Mouse (Mus musculus) stomach, embryonic 14.5 days (tissue): ENCODE measurements around the gene Sipa1l1. TPM values are rescaled to one million over a fixed set of nuclear protein-coding genes. Genes with fewer than 3 reads are reported as not detected.

Source experiments
- ATAC-seq: fragments of 200-750 bp; cut with Nextera tagmentation; 2 replicates; pipeline ENCODE4 v1.8.0; 2017; ENCODE audit warnings: low read depth, moderate TSS enrichment; ENCODE audit not compliant: insufficient number of reproducible peaks, insufficient read depth, low FRiP score
- H3K27ac ChIP-seq: fragments of 300-500 bp; sonication (generic); 2 replicates; pipeline ENCODE4 v1.5.1; 2014; ENCODE audit warnings: mild to moderate bottlenecking, low read length, moderate library complexity, mixed read lengths
- H3K27me3 ChIP-seq: fragments of 300-500 bp; sonication (generic); 2 replicates; pipeline ENCODE4 v1.6.1; 2014; ENCODE audit warnings: low read length, control low read depth, mixed read lengths; ENCODE audit not compliant: control insufficient read depth, insufficient read depth
- H3K36me3 ChIP-seq: fragments of 300-500 bp; sonication (generic); 2 replicates; pipeline ENCODE4 v1.6.1; 2014; ENCODE audit warnings: mild to moderate bottlenecking, control low read depth, low read length, moderate library complexity, mixed read lengths; ENCODE audit not compliant: control insufficient read depth, insufficient read depth
- H3K4me1 ChIP-seq: fragments of 300-500 bp; sonication (generic); 2 replicates; pipeline ENCODE4 v1.6.1; 2014; ENCODE audit warnings: low read length, control low read depth, mixed read lengths; ENCODE audit not compliant: control insufficient read depth, insufficient read depth
- H3K4me2 ChIP-seq: fragments of 300-500 bp; sonication (generic); replicated peaks from 2 replicates; pipeline ENCODE4 v1.6.1; 2014; ENCODE audit warnings: low read depth, low read length, control low read depth
- H3K4me3 ChIP-seq: fragments of 300-500 bp; sonication (generic); 2 replicates; pipeline ENCODE4 v1.5.1; 2014; ENCODE audit warnings: low read depth, low read length, control low read depth
- H3K9ac ChIP-seq: fragments of 300-500 bp; sonication (generic); replicated peaks from 2 replicates; pipeline ENCODE4 v1.6.1; 2014; ENCODE audit warnings: low read depth, mild to moderate bottlenecking, control low read depth, low read length, moderate library complexity, mixed read lengths
- H3K9me3 ChIP-seq: fragments of 300-500 bp; sonication (generic); 2 replicates; pipeline ENCODE4 v1.6.1; 2016; ENCODE audit warnings: low read depth, low read length, control low read depth; ENCODE audit not compliant: control insufficient read depth
- WGBS: fragments of 180-500 bp; shearing (Covaris S2); extraction: QIAGEN DNeasy Blood & Tissue Kit; methylation state at CpG from one replicate; pipeline ENCODE4 v1.1.7; 2014; 5-methylcytosine and 5-hydroxymethylcytosine counted together
- polyA plus RNA-seq: library from polyadenylated mRNA; unstranded; fragments of >200 nt; fragmentation: Nextera tagmentation; extraction: Ambion mirVana; gene quantifications from 2 replicates; pipeline ENCODE4 v1.2.1, GENCODE M21; 2014

Gene Sipa1l1
- polyA plus RNA-seq, 1 experiment from 2014 or later: 44.0 TPM

- no peaks in the 10 kb centered on the region for H3K36me3 ChIP-seq
- no peak overlapping the region for H3K4me2 ChIP-seq
- peaks cover 10% of the 10 kb centered on the region for H3K4me1 ChIP-seq
- peak overlapping the region; percentile 7; the same call in 1 of the 2 replicates for H3K27ac ChIP-seq
- H3K4me3 ChIP-seq: no peak overlapping the region
- H3K9me3 ChIP-seq: no peaks in the 10 kb centered on the region
- H3K27me3 ChIP-seq: no peaks in the 10 kb centered on the region
- no peak overlapping the region for H3K9ac ChIP-seq
- WGBS: 12% methylated on average over 1 of the region's 1 CpGs
- ATAC-seq: no peak
Observed at GRCm38 (mm10) chr12:82335095-82335494, 166.0 kb downstream of the Sipa1l1 start.

GRCm38 (mm10) chr12:82338550-82338949, 169.4 kb downstream of the Sipa1l1 start:
- Histone ChIP-seq H3K4me2 (no peak overlapping the region), H3K4me3 (no peak overlapping the region), H3K4me1 (peaks cover 13% of the 10 kb centered on the region), H3K9me3 (no peaks in the 10 kb centered on the region), H3K27ac (peak overlapping the region; percentile 2; the same call in 1 of the 2 replicates), H3K9ac (no peak overlapping the region), H3K36me3 (no peaks in the 10 kb centered on the region), H3K27me3 (no peaks in the 10 kb centered on the region)
- 68% methylated on average over 4 of the region's 4 CpGs for WGBS
- ATAC-seq: no peak

DNA sequence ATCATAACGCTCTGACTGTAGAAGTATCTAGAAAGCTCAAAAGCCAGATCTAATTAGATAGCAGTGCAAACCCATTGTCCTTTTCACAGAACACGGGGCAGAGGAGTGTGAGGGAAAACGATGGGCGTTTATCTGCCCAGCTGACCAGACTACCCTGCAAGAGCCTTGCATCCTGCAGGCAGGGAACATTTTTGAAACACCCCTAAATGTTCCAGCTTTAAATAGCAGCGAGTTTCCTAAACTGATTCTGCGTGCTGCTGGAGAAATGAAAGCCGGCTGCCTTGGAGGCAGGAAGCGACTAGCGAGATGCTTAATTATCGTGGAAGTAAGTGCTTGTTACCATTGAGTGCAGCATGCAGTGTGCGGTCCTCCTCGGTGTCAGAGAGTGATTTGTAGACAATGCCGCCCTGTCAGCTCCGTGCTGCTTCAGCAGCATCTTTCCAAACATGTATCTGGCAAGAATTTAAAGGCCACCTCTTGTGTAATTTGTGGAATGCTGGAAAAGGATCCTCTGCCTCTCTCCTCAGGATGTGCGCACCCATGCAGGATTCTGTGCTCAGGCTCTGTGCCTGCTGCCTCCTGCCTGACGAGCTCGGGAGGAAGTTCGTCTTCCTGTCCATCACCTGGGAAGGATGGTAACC, 170.2 kb downstream of the Sipa1l1 start:
- Histone ChIP-seq H3K27ac (peak overlapping the region; percentile 2; the same call in 1 of the 2 replicates), H3K36me3 (no peaks in the 10 kb centered on the region), H3K4me1 (peaks cover 13% of the 10 kb centered on the region), H3K9ac (no peak overlapping the region; the same call in 1 of the 2 replicates), H3K4me3 (peak overlapping the region; percentile 5; the same call in 1 of the 2 replicates), H3K27me3 (no peaks in the 10 kb centered on the region), H3K9me3 (no peaks in the 10 kb centered on the region), H3K4me2 (peak overlapping the region; percentile 25)
- 27% methylated on average over 18 of the region's 18 CpGs for WGBS
- ATAC-seq: no peak

DNA sequence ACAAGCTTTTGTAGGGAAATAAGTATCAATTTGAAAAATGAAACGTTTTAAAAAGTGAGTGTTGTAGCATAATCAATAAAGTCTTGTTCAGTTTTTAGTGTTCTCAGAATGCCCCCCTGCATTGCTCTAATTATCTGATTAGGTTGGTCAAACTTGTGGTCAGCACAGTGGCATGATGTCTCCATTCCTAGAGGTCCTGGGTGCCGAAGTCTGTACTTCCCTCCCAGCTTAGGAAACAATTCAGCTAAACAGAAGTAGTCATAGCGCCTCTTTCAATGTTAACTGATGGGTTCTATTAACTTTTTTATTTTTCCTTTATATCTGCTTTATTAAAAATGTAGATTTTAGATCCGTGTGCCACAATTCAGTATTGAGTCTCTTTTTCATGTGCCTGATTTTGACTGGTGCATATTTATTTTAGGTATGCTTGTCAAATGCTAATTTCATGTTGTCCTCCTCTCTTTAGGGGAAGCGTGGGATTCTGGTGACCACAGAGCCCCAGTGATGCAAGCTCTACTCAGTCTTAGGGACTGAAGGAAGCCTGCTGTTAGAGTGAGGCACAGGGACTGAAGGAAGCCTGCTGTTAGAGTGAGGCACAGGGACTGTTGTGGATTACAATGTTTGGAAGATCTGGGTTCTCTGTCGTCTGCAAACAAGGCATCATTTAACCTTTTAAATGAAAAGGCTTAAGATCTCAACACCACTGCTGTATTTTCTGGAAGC, 171.2 kb downstream of the Sipa1l1 start:
- no peak for ATAC-seq
- no peaks in the 10 kb centered on the region for H3K27me3 ChIP-seq
- H3K4me1 ChIP-seq: peaks cover 13% of the 10 kb centered on the region
- WGBS: 67% methylated on average over 6 of the region's 6 CpGs
- no peak overlapping the region for H3K4me3 ChIP-seq
- peak overlapping the region; percentile 25; the same call in 1 of the 2 replicates for H3K4me2 ChIP-seq
- H3K27ac ChIP-seq: no peak overlapping the region; the same call in 1 of the 2 replicates
- no peak overlapping the region for H3K9ac ChIP-seq
- no peaks in the 10 kb centered on the region for H3K9me3 ChIP-seq
- H3K36me3 ChIP-seq: no peaks in the 10 kb centered on the region

- Histone ChIP-seq H3K4me1 (peaks cover 13% of the 10 kb centered on the region), H3K36me3 (no peaks in the 10 kb centered on the region), H3K9ac (no peak overlapping the region), H3K27ac (no peak overlapping the region), H3K4me2 (no peak overlapping the region), H3K9me3 (no peaks in the 10 kb centered on the region), H3K27me3 (no peaks in the 10 kb centered on the region), H3K4me3 (no peak overlapping the region)
- ATAC-seq: no peak
- 89% methylated on average over 8 of the region's 8 CpGs for WGBS
Observed at GRCm38 (mm10) chr12:82341181-82341580, 172.1 kb downstream of the Sipa1l1 start.

DNA sequence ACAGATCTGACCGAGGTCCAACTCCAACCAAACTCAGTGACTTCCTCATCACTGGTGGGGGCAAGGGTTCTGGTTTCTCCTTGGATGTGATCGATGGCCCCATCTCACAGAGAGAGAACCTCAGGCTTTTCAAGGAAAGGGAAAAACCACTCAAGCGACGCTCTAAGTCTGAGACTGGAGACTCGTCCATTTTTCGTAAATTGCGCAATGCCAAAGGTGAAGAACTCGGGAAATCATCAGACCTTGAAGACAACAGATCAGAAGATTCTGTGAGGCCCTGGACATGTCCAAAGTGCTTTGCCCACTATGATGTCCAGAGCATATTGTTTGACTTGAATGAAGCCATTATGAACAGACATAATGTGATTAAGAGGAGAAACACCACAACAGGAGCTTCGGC, 172.6 kb downstream of the Sipa1l1 start:
- no peaks in the 10 kb centered on the region for H3K27me3 ChIP-seq
- no peaks in the 10 kb centered on the region for H3K36me3 ChIP-seq
- H3K9me3 ChIP-seq: no peaks in the 10 kb centered on the region
- no peak for ATAC-seq
- H3K4me1 ChIP-seq: peaks cover 13% of the 10 kb centered on the region
- no peak overlapping the region for H3K27ac ChIP-seq
- no peak overlapping the region for H3K9ac ChIP-seq
- H3K4me3 ChIP-seq: no peak overlapping the region
- WGBS: 97% methylated on average over 9 of the region's 9 CpGs
- no peak overlapping the region for H3K4me2 ChIP-seq

GRCm38 (mm10) chr12:82350082-82350481, 181.0 kb downstream of the Sipa1l1 start:
- Histone ChIP-seq H3K27me3 (no peaks in the 10 kb centered on the region), H3K4me2 (no peak overlapping the region), H3K9me3 (no peaks in the 10 kb centered on the region), H3K4me1 (0 out of 2 replicates have a peak, but pooled peaks cover 2% of the 10 kb centered on the region), H3K4me3 (no peak overlapping the region), H3K27ac (no peak overlapping the region), H3K36me3 (no peaks in the 10 kb centered on the region), H3K9ac (no peak overlapping the region)
- ATAC-seq: no peak
- WGBS: 60% methylated on average over 11 of the region's 11 CpGs

DNA sequence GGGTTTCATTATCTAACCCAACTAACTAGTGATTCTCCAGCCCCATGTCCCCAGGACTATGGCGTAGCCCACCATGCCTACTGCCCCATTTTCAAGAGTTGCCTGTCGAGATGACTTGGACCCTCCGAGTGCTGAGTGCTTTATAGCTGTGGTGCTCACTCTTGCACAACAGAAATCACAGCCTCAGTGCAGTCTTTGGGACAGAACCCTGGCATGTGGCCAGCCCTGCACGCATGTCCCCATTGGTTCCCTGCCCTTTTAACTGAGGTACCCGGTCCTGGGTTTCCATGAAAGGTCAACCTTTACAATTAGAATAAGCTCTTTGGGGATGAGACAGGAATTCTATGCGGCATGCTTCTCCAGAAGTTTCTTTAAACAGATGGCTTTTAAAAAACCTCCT, 181.8 kb downstream of the Sipa1l1 start:
- Histone ChIP-seq H3K27me3 (no peaks in the 10 kb centered on the region), H3K9ac (no peak overlapping the region), H3K36me3 (no peaks in the 10 kb centered on the region), H3K27ac (no peak overlapping the region), H3K9me3 (no peaks in the 10 kb centered on the region), H3K4me3 (no peak overlapping the region), H3K4me2 (no peak overlapping the region), H3K4me1 (0 out of 2 replicates have a peak, but pooled peaks cover 2% of the 10 kb centered on the region)
- WGBS: 66% methylated on average over 6 of the region's 6 CpGs
- ATAC-seq: no peak
